Mouse (Mus musculus) liver, embryonic 16.5 days (tissue): ENCODE measurements around the gene Ptpa. TPM values are rescaled to one million over a fixed set of nuclear protein-coding genes. Genes with fewer than 3 reads are reported as not detected.
A peak's percentile ranks its signal among the peaks of the same experiment; 100 is the strongest.
"Not testable (repeated sequence)": the region's sequence is repeated elsewhere in the genome, so short reads cannot be mapped to it uniquely, and the experiment has no call there.

Experiments used
- ATAC-seq: fragments of 200-750 bp; cut with Nextera tagmentation; 2 replicates; pipeline ENCODE4 v1.8.0; 2017; ENCODE audit warnings: low read depth, mild to moderate bottlenecking, moderate number of reproducible peaks, moderate library complexity
- H3K27ac ChIP-seq: fragments of 300-500 bp; sonication (generic); 2 replicates; pipeline ENCODE4 v1.5.1; 2014; ENCODE audit warnings: mild to moderate bottlenecking, low read length
- H3K27me3 ChIP-seq: fragments of 300-500 bp; sonication (generic); 2 replicates; pipeline ENCODE4 v1.6.1; 2014; ENCODE audit warnings: low read depth, low read length, mixed read lengths; ENCODE audit not compliant: control insufficient read depth, insufficient read depth
- H3K36me3 ChIP-seq: fragments of 300-500 bp; sonication (generic); 2 replicates; pipeline ENCODE4 v1.6.1; 2014; ENCODE audit warnings: mild to moderate bottlenecking; ENCODE audit not compliant: control insufficient read depth, insufficient read depth
- H3K4me1 ChIP-seq: fragments of 300-500 bp; sonication (generic); 2 replicates; pipeline ENCODE4 v1.6.1; 2014; ENCODE audit warnings: low read depth, low read length, mixed read lengths; ENCODE audit not compliant: control insufficient read depth
- H3K4me2 ChIP-seq: fragments of 300-500 bp; sonication (generic); 2 replicates; pipeline ENCODE4 v1.6.1; 2014; ENCODE audit warnings: low read depth, low read length, mixed read lengths
- H3K4me3 ChIP-seq: fragments of 300-500 bp; sonication (generic); 2 replicates; pipeline ENCODE4 v1.5.1; 2014; ENCODE audit warnings: low read depth, mild to moderate bottlenecking, low read length
- H3K9ac ChIP-seq: fragments of 300-500 bp; sonication (generic); 2 replicates; pipeline ENCODE4 v1.6.1; 2014; ENCODE audit warnings: low read depth, low read length
- H3K9me3 ChIP-seq: fragments of 300-500 bp; sonication (generic); replicated peaks from 2 replicates; pipeline ENCODE4 v1.6.1; 2016; ENCODE audit warnings: low read length; ENCODE audit not compliant: control insufficient read depth
- WGBS: fragments of 180-500 bp; shearing (Covaris S2); extraction: QIAGEN DNeasy Blood & Tissue Kit; methylation state at CpG from one replicate; pipeline ENCODE4 v1.1.7; 2014; ENCODE audit not compliant: insufficient replicate concordance; 5-methylcytosine and 5-hydroxymethylcytosine counted together
- polyA plus RNA-seq: library from polyadenylated mRNA; unstranded; fragments of >200 nt; fragmentation: Nextera tagmentation; extraction: Ambion mirVana; gene quantifications from 2 replicates; pipeline ENCODE4 v1.2.1, GENCODE M21; 2015

Ptpa gene
- polyA plus RNA-seq, 1 experiment from 2014 or later: 121 TPM

- peaks cover 1% of the 10 kb centered on the region for H3K4me1 ChIP-seq
- 71% methylated on average over 8 of the region's 8 CpGs for WGBS
Measured at GRCm38 (mm10) chr2:30408452-30409100, 7.3 kb upstream of the Ptpa start.

GRCm38 (mm10) chr2:30409454-30410176, 6.2 kb upstream of the Ptpa start:
- H3K27me3 ChIP-seq: no peaks in the 10 kb centered on the region
- 68% methylated on average over 5 of the region's 5 CpGs for WGBS
- no peaks in the 10 kb centered on the region for H3K9me3 ChIP-seq
- H3K4me1 ChIP-seq: peaks cover 12% of the 10 kb centered on the region
- no peak overlapping the region for H3K4me2 ChIP-seq
- peaks cover 7% of the 10 kb centered on the region; the same call in 1 of the 2 replicates for H3K36me3 ChIP-seq
- no peak overlapping the region for H3K9ac ChIP-seq
- H3K4me3 ChIP-seq: no peak overlapping the region
- peak; percentile 40; the same call in 1 of the 2 replicates for ATAC-seq
- no peak overlapping the region for H3K27ac ChIP-seq

More at GRCm38 (mm10) chr2:30408452-30409100, 7.3 kb upstream of the Ptpa start:
- Histone ChIP-seq H3K9me3 (no peaks in the 10 kb centered on the region), H3K27me3 (no peaks in the 10 kb centered on the region), H3K27ac (no peak overlapping the region), H3K4me2 (no peak overlapping the region), H3K9ac (no peak overlapping the region), H3K36me3 (peaks cover 7% of the 10 kb centered on the region; the same call in 1 of the 2 replicates), H3K4me3 (no peak overlapping the region)
- no peak for ATAC-seq

GRCm38 (mm10) chr2:30413038-30413973, 2.5 kb upstream of the Ptpa start:
- ATAC-seq: no peak
- peak overlapping the region; percentile 30 for H3K9ac ChIP-seq
- H3K36me3 ChIP-seq: no peaks in the 10 kb centered on the region
- peak overlapping the region; percentile 99 for H3K4me3 ChIP-seq
- peak overlapping the region; percentile 88; the same call in 1 of the 2 replicates for H3K4me2 ChIP-seq
- no peak overlapping the region for H3K27ac ChIP-seq
- 82% methylated on average over 16 of the region's 16 CpGs for WGBS
- no peaks in the 10 kb centered on the region for H3K27me3 ChIP-seq
- no peaks in the 10 kb centered on the region for H3K9me3 ChIP-seq
- peaks cover 23% of the 10 kb centered on the region for H3K4me1 ChIP-seq

- peaks cover 31% of the 10 kb centered on the region for H3K4me1 ChIP-seq
- no peaks in the 10 kb centered on the region for H3K27me3 ChIP-seq
- H3K27ac ChIP-seq: peak overlapping the region; percentile 20; the same call in 1 of the 2 replicates
- peak overlapping the region; percentile 88 for H3K4me2 ChIP-seq
- H3K36me3 ChIP-seq: no peaks in the 10 kb centered on the region
- H3K4me3 ChIP-seq: peak overlapping the region; percentile 99
- 74% methylated on average over 4 of the region's 4 CpGs for WGBS
- H3K9ac ChIP-seq: peak overlapping the region; percentile 100
- no peak for ATAC-seq
- no peaks in the 10 kb centered on the region for H3K9me3 ChIP-seq
Measured at GRCm38 (mm10) chr2:30414101-30414500, 1.7 kb upstream of the Ptpa start.

- peak overlapping the region; percentile 97 for H3K27ac ChIP-seq
- H3K4me3 ChIP-seq: peak overlapping the region; percentile 99
- no peaks in the 10 kb centered on the region for H3K9me3 ChIP-seq
- H3K4me2 ChIP-seq: peak overlapping the region; percentile 88
- no peaks in the 10 kb centered on the region for H3K27me3 ChIP-seq
- WGBS: 50% methylated on average over 5 of the region's 5 CpGs
- no peak for ATAC-seq
- H3K9ac ChIP-seq: peak overlapping the region; percentile 100
- H3K36me3 ChIP-seq: no peaks in the 10 kb centered on the region
- peaks cover 36% of the 10 kb centered on the region for H3K4me1 ChIP-seq
Measured at GRCm38 (mm10) chr2:30414681-30415080, 1.2 kb upstream of the Ptpa start.

GRCm38 (mm10) chr2:30415157-30415935, 493 bp upstream of the Ptpa start, which contains the start of gene Crat:
Gene Crat, minus strand, starts transcription at chr2:30415813.
- under 1% methylated on average over 56 of the region's 58 CpGs for WGBS
- ATAC-seq: peak; percentile 90

GRCm38 (mm10) chr2:30416649-30416965, 768 bp downstream of the Ptpa start:
- H3K9ac ChIP-seq: peak overlapping the region; percentile 100
- peak overlapping the region; percentile 97 for H3K27ac ChIP-seq
- WGBS: under 1% methylated on average over 7 of the region's 7 CpGs
- H3K9me3 ChIP-seq: no peaks in the 10 kb centered on the region
- no peak for ATAC-seq
- peak overlapping the region; percentile 99 for H3K4me3 ChIP-seq
- peak overlapping the region; percentile 88 for H3K4me2 ChIP-seq
- no peaks in the 10 kb centered on the region for H3K27me3 ChIP-seq
- peaks cover 41% of the 10 kb centered on the region for H3K4me1 ChIP-seq
- H3K36me3 ChIP-seq: no peaks in the 10 kb centered on the region

More at GRCm38 (mm10) chr2:30415157-30415935, 493 bp upstream of the Ptpa start, which contains the start of gene Crat:
- H3K27me3 ChIP-seq: no peaks in the 10 kb centered on the region
- H3K36me3 ChIP-seq: no peaks in the 10 kb centered on the region
- peak within 1 kb of the TSS; percentile 88 for H3K4me2 ChIP-seq
- H3K27ac ChIP-seq: peak within 1 kb of the TSS; percentile 97
- H3K4me1 ChIP-seq: peaks cover 39% of the 10 kb centered on the region
- peak within 1 kb of the TSS; percentile 100 for H3K9ac ChIP-seq
- no peaks in the 10 kb centered on the region for H3K9me3 ChIP-seq
- peak within 1 kb of the TSS; percentile 99 for H3K4me3 ChIP-seq

GRCm38 (mm10) chr2:30417154-30417553, 1.3 kb downstream of the Ptpa start:
- not testable (repeated sequence) for H3K36me3 ChIP-seq, H3K27me3 ChIP-seq, H3K9me3 ChIP-seq, ATAC-seq
- H3K4me3 ChIP-seq: peak overlapping the region; percentile 99
- peak overlapping the region; percentile 100 for H3K9ac ChIP-seq
- peak overlapping the region; percentile 97 for H3K27ac ChIP-seq
- 27% methylated on average over 6 of the region's 6 CpGs for WGBS
- peaks cover 41% of the 10 kb centered on the region for H3K4me1 ChIP-seq
- H3K4me2 ChIP-seq: peak overlapping the region; percentile 88
